Mouse (Mus musculus) stomach, adult 2 months (tissue): Measurements from ENCODE around the gene Cacnb4. TPM values are rescaled to one million over a fixed set of nuclear protein-coding genes. Genes with fewer than 3 reads are reported as not detected.

Experiments
- polyA plus RNA-seq: library from polyadenylated mRNA; depleted of rRNA; stranded (reverse); fragments of >200 nt; gene quantifications from 2 replicates; pipeline ENCODE4 v1.2.3, GENCODE M21; 2012; rRNA removed

Cacnb4 gene
- 0.01 and 0.02 TPM in 2 replicates for polyA plus RNA-seq

GRCm38 (mm10) chr2:52676023-52676912 lies at the start of gene Cacnb4:
Cacnb4 (minus strand) TSS chr2:52676831.

DNA sequence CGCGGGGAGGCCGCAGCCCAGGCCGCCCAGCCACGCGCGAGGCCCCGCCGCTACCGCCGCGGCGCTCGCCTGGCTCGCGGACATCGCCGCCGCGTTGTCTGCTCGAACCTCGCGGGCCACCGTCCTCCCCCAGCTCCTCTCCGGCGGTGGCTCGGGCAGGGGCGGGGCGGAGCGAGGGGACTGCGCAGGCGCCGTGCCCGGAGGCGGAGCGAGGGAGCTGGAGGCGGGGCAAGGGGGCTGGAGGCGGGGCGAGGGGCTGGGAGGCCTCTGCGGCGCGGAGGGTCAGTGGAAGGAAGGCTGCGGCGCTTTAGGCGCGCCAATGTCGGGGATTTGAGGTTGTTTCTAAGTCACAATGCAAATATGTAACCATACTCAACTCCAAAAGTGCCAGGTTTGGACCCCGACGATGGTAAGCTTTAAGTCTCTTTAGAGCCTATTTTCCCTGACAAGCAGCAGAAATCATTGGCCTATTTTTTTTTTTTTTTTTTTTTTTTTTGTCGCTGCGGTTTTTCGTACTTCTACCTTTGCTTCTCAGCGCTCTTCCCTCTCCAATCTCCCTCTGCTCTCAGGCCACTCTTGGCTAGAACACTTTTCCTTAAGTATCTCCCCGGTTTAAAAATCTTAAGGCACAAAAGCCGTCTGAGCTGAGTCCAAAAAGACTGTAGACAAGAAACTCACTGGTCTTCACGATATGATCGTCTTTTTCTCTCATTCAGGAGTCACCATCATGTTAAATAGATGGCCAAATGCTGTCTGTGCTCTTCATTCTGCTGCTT lies 251.7 kb downstream of the Cacnb4 start, which contains the start of gene Arl5a:
Gene Arl5a, minus strand, starts transcription at position 155 of the 776 bp plus-strand sequence.

GRCm38 (mm10) chr2:52378448-52378804 lies 298.2 kb downstream of the Cacnb4 start, which contains the start of gene Neb:
Neb (minus strand) TSS chr2:52378474.

Other genes with a start within 250 kb of the Cacnb4 start
- gene Stam2, start 65.5 kb upstream of the Cacnb4 start, polyA plus RNA-seq = 5.2 and 6.1 TPM in 2 replicates
- gene Fmnl2, start 181.0 kb upstream of the Cacnb4 start, polyA plus RNA-seq = 0.80 and 0.85 TPM in 2 replicates